Mouse (Mus musculus): ENCODE data around the gene Tmem252.
"Not testable (repeated sequence)": the region's sequence is repeated elsewhere in the genome, so short reads cannot be mapped to it uniquely, and the experiment has no call there.

The Tmem252 gene

DNA sequence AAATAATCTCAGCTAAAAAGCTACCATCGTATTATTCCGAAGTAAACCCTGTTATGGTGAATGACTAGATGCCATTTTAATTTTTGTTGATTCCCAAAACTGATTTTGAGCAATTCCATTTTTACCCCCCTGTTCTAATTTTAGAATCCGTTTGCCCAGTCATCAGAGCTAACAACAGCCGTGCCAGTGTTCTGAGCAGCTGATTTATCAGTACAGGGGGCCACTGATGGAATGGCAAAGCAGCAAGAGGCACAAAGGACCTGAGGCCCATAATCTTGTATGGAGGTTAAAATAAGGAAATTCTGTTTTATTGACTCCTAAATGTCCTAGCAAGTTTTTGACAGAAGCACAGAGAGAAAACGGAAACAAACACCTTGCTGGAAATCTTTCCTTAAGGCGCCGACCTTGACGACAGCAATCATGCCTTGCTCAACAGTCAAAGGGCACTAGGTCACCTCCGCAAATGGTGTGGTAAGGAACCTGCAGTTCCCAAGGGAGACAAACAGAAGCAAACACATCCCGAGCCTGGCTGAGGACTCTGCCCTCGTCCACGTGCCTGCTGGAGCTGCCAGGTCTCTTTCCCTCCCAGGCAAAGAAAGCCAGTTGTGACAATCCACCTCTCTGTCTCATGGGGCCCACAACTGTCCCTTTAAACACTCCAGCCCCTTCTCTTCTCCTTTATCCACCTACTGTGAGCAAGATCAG lies 9.4 kb downstream of the Tmem252 start:
- DNase-seq: no peak

DNA sequence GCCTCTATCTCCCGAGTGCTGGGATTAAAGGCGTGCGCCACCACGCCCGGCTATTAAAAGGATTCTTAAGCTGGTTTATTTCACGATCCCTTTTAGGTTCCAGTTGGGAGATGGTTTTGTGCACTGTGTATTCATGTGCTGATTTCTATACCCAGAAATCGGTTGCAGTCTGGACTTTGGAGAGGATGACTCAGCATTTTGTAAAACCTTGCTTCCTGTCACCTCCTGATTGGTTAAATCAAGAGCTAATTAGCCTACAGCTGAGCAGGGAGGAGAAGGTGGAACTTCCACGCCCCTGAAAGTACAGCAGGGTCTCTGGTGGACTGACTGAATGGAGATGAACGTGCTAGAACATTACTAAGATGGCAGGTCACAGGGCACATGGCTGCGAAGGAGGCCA lies 12.6 kb downstream of the Tmem252 start:
- DNase-seq: no peak

DNA sequence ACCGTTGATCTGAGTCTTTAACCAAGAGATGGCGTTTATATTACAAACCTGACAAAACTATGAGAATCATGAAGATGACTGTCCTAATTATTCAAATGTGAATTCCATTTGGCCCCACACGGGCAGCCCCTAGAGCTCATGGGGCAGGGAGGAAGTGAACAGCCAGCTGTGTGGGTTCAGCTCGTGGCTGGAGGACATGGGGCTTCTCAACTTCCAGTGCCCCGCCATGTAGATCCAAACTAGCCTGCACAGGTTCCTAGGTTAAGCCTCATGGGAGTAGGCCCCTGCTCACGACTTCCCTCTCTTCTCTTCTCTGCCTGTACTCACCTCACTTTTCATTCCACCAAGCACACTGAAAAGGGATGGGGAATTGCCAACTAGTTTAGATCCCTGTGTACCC lies 14.5 kb downstream of the Tmem252 start:
- DNase-seq: no peak

DNA sequence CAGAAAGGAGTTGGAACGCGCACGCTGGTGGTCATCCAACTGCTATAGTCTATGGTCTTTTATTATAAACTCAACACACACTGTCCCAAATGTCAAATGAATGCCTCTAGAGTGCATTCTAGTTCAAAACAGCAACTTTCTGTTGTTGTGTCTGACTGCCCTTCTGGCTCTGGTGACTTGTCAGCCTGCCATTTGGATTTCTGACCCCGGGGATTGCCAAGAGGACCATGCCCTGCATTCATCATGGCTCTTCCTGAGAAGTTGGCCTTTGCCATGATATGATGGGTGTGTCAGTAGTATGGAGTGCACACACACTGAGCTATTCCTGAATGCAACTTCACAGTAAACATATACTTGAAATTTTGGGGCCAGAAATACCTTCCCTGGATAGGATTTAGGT lies 15.7 kb downstream of the Tmem252 start:
- no peak for DNase-seq

DNA sequence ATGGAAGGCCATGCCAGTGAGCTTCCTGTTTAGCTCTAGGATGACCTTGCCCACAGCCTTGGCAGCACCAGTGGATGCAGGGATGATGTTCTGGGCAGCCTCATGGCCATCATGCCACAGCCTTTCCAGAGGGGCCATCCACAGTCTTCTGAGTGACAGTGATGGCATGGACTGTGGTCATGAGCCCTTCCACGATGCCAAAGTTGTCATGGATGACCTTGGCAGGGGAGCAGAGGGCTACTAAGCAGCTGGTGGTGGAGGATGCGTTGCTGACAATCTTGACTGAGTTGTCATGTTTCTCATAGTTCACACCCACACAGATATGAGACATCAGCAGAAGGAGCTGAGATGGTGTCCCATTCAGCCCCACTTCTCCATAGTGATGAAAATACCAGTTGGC lies 18.9 kb downstream of the Tmem252 start:
- no peak for DNase-seq

DNA sequence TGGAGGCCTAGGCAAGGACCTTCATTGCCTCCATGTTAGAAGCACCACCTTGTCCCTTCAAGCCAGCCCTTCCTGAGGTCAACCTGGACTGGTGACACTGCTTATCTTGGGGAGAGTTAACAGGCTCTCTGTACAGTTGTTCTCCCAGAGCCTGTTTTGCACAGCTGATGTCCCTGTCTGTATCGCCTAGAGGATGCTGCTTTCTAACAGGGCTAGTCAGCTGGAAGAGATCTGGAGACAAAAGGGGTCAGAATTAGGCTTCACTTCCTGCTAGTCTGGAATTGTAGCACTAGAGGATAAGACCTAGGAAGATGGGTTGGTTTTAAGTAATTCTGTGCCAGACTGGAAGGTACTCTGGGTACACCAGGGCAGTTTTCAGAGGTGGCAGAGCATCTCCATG lies 24.1 kb downstream of the Tmem252 start:
- DNase-seq: no peak

DNA sequence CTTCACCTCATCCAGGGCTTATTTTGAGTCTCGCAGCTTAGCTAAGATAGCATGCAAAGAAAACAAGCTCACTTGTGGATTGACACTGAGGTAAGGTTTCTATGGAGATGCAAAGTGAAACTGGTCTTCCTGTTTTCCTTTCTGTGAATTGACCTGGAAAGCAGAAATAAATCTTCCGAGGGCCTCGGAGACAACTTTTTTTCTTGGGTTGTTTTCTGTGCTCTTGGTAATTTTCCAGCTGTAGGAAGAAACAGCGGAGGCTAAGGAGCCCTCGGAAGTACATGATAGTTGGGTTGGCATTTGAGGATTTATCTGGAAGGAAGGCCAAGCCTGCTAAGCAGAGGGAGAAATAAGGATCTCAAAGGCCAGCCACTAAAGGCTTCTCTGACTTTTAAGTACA lies 24.8 kb downstream of the Tmem252 start:
- DNase-seq: no peak

DNA sequence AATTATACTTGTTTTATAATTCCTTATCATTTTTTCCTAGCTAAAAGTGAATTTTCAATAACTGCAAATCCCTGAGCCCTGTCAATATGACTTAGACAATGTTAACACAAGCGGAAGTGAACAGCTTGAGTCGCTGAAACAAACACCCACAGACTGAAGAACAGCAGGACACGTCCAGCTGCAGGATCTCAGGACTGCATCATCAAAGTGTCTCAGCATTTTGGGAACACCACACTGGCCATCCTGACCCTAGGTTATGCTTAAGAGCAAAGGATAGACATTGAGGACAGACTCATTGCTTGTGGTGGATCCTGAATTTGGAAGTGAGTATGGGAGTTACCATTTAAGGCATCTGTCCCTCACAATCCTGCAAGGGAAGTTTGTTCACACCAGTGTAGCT lies 25.4 kb downstream of the Tmem252 start:
- no peak for DNase-seq

DNA sequence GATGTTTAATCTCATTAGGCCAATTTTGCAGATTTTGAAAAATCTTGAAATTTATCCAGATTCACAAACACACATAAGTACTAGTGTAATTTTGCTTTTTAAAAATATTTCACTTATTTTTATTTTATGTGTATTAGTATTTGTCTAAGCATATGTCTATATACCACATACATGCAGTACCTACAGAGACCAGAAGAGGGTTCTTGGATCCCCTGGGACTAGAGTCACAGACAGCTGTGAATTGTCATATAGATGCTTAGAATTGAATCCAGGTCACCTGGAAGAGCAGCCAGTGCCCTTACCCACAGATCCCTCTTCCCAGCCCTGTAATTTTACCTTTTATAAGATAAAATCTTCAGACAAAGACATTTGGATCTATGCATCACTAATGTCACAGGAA lies 26.1 kb downstream of the Tmem252 start:
- DNase-seq: no peak

DNA sequence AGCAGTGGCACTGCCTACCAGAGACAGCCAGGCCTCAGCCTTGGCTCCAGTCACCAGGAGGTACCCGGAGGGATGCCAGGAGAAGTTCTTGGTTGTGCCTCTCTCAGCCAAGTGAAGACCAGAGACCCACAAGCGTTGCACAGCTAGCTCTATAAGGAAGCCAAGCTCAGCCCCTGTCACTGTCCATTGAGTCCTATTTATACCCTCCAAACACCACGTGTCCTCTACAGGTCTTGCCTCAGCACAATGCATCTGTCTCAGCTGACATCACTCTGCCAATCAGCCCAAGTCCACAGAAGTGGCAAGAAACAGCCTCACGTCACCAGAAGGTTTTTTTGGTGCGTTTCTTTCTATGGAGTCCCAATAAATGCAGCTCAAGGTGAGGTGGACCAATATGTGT lies 26.9 kb downstream of the Tmem252 start:
- no peak for DNase-seq

DNA sequence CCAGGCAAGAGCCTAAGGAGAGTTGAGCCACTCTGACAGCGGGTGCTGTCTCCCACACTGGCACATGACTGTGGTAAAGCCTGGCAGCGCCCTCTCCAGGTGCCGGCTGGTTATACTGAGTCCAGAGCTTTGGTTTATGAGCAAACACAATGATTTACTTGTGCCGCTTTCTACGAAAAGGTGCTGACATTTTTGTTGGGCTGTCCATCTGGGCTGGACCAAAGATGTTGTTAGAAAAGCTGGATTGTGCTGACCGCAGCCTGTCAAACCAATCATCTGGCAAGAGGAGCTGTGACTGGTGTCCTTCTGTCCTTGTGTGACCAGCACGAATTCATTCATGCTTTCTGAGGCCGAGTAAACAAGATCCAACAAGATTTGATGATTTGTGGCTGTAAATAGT lies 27.9 kb downstream of the Tmem252 start:
- no peak for DNase-seq

DNA sequence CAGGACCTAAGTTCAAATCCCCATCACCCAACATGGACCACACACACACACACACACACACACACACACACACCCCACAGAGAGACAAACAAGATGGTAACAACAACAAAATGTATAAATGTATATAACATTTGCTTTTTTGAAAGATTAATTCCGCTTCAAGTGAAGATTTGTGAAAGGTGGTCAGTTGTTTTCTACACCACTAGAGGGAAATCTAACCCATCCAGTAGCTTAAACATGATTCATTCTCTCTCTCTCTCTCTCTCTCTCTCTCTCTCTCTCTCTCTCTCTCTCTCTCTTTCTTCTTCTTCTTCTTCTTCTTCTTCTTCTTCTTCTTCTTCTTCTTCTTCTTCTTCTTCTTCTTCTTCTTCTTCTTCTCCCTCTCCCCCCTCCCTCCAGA lies 29.4 kb downstream of the Tmem252 start:
- not testable (repeated sequence) for DNase-seq

DNA sequence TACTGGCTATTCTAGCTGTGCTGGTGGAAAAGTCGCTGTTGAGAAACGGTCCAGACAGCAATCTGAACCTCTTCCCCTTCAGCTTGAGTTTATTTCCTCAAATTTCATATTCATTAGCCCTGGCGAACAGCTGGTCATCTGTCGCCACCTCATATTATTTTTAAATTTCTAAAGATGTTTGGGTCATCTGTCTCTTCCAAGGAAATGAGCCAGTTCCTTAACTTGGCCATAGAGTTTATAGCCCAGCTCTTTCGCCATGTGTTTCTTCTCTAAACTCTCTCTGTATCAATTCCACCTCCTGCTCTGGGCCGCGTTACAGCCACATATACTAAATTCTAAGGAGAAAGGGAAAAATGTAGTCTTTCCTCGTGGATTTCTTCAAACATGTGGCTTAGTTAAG lies 29.9 kb downstream of the Tmem252 start:
- DNase-seq: no peak

DNA sequence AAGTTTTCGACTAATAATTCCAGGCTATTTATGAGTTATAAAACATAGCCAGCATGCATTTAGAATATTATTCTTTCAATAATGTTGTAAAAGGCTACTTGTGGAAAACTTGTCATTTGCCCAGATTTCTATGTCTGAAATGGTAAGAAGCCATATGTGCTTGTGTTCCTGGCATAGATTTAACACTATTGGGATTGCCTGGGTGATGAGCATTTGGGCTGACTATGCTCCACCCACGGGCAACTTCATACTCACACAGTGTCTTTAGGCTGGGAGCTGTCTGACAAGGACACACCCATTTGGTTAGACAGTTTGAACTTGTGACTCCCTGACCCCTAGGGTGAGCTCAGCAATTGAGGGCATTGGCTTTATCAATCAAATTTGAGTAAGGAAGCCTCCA lies 30.5 kb downstream of the Tmem252 start:
- no peak for DNase-seq

DNA sequence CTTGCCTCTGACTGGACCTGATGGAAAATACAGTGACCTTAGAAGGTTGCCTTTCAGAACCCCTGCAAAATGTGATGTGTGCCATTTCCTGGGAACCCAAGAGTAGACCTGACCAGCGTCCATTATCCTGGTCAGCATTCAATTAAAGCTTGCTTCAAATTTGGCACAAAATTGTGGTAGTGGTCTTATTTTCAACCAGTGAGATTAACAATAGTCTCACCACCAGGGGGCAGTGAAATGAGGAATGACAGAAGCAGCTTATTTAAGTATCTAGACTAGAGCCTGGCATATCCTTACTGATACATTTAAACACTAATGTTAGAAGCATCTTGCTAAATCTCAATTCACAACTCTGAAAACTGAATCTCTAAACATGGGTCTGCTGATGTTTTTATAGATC lies 31.6 kb downstream of the Tmem252 start:
- DNase-seq: peak; percentile 54 to 65

DNA sequence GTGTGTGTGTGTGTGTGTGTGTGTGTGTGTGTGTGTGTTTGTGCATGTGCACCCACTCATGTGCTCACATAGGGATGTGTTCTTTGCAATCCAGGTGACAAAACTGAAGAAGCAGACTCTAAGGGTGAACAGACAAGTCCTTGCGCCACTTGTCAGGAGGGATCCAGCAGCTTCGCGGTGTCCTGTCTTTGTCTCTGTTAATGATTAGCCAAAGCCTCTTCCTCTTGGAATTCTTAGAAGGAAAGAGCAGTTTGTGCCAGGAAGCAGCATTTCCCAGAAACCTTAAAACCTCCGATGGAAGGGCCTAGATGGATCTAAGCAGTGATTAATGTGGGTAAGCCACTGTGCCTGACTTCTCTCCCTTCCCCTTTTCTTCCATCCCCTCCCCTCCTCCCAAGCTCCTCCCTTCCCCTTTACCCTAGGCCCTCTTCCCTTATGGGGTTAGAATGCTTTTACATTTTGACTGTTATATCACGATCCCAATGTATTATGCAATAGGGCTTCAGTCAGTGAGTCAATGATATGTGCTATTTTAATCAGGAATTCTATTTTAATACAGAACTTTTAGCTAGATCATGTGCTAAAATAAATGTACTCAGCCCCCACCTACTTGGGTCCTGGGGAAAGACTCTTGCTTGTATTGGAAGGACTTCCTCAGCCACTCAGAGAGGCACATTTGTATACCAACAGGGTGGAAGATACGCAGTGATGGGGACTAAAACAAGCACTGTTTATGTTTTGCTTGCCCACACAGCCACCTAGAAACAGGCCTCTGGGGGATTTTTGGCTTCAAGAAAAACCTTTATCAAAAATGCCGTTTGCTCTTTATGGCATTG lies 33.5 kb downstream of the Tmem252 start:
- no peak for DNase-seq

DNA sequence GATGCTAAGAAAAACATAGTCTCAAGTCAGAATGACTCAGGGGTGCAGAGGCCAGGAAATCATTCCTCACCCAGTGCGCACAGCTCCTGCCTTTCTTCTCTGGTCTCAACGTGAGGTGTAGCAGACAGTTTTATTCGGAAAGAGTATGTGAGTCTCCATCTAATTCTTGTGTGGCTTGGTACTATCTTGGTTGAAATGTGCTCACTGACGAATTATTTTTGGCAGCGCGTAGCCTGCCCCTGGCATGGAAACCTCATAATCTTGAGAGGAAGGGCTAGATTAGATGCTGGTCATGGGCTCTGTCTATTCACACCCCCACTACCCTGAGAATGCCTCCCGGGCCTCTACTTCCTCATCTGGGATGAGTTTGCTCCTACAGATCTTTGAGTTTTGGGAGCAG lies 34.2 kb downstream of the Tmem252 start:
- DNase-seq: no peak

DNA sequence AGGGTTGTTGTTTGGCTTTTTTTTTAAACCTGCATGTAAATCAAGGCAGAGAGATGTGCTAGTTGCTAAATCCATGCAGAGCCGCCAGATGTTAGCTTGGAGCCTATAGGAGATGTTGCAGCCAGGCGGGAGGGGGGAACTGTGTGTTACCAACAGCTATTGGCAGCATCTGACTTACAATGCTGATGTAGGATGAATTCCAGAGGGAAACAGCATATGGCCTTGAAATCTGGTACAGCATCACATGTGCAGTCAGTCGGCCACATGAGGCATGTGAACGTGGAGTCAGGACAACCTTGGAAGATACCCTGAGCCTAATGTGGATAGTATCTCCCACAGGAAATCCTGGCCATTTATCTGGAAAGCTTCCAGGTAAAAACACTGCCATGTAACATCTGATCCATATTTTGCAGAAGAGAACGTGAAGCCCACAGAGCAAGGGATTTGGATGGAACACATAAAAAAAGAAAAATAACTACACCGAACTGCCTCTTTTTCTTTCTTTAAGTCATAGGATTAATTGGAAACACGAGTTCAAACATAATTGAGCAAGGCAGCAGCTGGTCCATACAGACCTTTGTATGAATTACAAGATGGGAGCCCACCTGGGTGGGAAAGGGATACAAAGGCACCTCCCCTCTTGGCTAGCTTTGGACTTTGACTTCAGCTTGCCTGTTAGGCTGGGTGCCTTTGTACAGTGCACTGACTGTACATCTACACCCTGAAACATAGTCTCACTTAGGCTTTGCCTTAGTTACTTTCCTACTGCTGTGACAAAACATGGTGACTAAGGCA lies 42.7 kb downstream of the Tmem252 start:
- DNase-seq: no peak

DNA sequence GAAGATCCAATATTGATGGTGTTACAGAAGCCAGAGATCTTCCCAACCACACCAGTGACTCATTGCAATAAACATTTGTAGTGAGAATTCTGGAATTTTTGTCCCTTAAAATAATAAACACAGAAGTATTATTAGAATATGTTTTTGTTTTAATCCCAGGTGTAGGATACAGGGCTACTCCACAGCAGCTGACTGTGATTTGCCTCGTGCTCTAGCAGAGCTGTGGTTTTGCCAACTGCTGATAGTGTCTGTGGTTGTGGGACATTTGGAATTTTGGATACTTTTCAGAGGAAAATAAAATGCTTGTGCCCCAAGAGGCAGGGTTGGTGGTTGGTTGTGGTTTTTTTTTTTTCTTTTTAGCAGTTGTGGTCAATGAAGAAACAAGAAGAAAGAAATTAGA lies 44.2 kb downstream of the Tmem252 start:
- no peak for DNase-seq

DNA sequence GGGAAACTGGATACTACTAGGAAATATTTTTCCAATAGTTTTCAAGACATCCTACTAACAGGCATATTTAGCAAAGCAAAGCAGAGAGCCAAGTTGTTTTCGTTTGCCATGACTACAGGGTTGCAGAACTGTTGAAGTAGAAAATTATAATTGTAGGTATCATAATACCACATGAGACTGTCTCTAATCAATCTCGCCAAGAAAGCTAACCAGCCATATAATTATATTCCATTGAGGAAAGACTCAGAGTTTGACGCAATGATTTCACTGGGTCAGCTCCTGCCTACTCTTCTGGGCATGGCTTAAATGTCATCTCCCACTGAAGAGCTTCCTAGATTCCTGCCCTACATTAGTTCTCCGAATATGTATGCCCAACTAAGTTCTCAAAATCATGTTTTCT lies 45.7 kb downstream of the Tmem252 start:
- no peak for DNase-seq

DNA sequence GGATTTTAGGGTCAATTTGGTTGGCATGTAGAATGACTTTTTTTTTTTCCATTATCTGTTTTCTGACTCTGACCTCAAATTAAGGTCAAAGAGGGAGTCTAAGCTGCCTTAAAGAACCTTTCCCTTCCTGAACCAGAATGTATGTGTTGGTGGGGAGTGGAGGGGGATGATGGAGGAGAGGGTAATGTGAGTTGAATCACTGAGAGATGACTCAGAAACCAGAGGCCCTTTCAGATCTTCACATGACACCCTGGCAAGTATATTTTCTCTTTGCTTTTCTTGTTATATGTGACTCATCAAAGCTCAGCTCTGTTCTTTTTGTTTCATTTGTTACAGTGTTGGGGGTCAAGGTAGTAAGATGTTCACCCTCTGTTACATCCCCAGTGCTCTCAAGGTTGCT lies 46.6 kb downstream of the Tmem252 start:
- no peak for DNase-seq

DNA sequence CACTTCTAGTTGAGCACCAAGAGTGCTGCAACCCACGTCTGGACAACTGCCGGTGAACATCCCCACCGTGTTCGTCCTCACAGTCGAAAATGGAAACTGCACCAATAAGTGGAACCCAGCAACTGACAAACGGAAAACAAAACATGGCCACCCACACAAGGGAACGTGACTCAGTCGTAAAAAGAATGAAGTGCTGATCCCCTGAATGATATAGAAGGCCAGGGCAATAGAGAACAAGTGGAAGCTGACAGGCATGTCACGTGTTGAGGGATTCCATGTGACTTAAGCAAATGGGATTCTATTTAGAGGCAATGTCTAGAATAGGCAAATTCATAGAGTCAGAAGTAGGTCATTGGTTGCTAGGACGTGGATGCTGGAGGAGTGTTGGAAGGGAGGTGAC lies 50.6 kb downstream of the Tmem252 start:
- no peak for DNase-seq

DNA sequence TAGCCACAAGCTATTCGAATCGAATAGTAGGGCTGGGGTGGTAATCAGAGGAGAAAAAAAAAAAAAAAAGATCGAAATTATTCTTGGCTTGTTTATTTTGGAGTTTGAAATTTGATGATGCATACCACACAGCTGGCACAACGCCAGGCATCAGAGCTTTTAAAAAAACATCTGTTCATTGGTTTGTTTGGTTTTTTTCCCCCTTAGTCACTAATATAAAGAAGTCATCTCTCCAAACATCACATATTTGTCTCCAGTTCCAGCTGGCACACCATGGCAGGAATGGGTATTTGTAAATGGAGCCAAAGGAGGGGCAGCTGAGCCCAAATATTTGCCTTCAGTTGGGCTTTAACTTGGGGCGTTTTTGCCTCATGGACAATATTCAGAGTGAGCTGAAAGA lies 56.9 kb downstream of the Tmem252 start:
- no peak for DNase-seq
